11 mouse cellular contexts compared by ENCODE assay signal in the genomic region with DNA sequence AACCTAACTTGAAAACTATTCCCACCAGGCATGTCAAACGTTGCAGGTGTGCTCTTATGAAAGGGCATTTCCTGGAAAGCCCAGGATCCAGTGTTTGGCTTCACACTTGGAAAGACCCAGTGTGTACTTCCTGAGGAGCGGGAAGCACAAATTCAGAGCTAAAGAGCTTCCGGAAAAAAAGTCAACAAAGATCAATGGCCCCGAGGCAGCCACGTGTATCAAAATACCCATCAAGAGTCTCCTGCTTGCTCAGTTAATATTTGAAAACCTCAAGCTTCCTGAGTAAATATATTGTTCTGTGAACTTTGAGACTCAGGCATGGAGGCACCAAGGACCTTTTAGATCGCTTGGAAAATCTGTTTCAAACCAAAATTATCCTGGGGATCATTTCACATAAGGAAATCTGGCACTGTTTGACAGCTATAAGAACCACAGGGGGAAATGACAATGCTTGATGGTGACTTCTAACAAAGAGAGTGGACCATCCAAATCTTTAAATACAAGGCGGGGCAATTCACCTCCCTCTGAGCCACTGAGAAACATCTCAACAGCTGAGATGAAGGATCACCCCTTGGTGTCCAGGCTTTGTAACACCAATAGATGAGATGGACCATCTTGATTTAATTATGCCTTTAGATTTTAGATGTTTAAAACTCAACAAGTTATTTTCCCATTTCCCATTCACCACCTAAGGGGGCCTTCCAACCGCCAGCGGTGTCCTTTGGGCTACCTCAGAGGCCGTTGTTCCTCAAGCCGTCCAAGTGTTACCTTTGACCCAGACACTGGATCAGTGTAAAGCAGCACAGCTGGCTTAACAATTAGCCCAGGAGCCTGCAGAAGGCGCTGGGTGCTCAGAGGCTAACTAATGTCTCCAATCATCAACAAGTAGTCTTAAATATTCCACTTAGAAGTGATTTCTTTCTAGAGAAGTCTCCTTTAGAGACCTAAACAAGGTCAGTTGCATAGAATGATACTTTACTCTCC.
DNase-seq lines count a peak whose midpoint lies in the region; ATAC-seq and TF ChIP-seq lines count a peak whose summit lies in the region.
"Had no signal": no experiment of that assay in that cellular context is flagged by ENCODE, and none has a peak within 500 bp of the region (broad histone marks: within the 10 kb centered on the region; RNA-seq: fewer than 3 reads in every experiment).

No protein-coding gene starts in this region.

- no peaks in the 10 kb centered on the region for H3K9me3 ChIP-seq in liver, embryonic 13.5 days (replicated peaks)
- H3K9me3 ChIP-seq in stomach, embryonic 15.5 days, result no peaks in the 10 kb centered on the region
- H3K9me3 ChIP-seq: limb, embryonic 13.5 days had no signal

- no peak overlapping the region for H3K9ac ChIP-seq in liver, adult 2 months (ENCODE audit: low read depth, low read length)
- H3K9ac ChIP-seq in liver, embryonic 13.5 days, result no peak overlapping the region
- H3K9ac ChIP-seq in stomach, embryonic 15.5 days, result no peak overlapping the region
- H3K9ac ChIP-seq: limb, embryonic 13.5 days had no signal

- no peak overlapping the region for H3K4me2 ChIP-seq in liver, embryonic 13.5 days
- H3K4me2 ChIP-seq in stomach, embryonic 15.5 days, result no peak overlapping the region
- H3K4me2 ChIP-seq: limb, embryonic 13.5 days had no signal

- peak overlapping the region; percentile 1 for H3K27ac ChIP-seq in liver, adult 2 months (replicated peaks; ENCODE audit: insufficient read depth, low read depth, low read length)
- peak overlapping the region; percentile 53 for H3K27ac ChIP-seq in liver, embryonic 13.5 days
- H3K27ac ChIP-seq in stomach, embryonic 15.5 days, result no peak overlapping the region
- H3K27ac ChIP-seq: limb, embryonic 13.5 days had no signal

- H3K27me3 ChIP-seq in liver, adult 2 months (ENCODE audit: control insufficient read depth, insufficient read depth, low read length), result no peaks in the 10 kb centered on the region
- H3K27me3 ChIP-seq in liver, embryonic 13.5 days, result no peaks in the 10 kb centered on the region
- no peaks in the 10 kb centered on the region for H3K27me3 ChIP-seq in stomach, embryonic 15.5 days (replicated peaks)
- H3K27me3 ChIP-seq: limb, embryonic 13.5 days had no signal

- H3K36me3 ChIP-seq in liver, adult 2 months (ENCODE audit: control insufficient read depth, insufficient read depth, low read length), result no peaks in the 10 kb centered on the region
- peaks cover 10% of the 10 kb centered on the region; the same call in 1 of the 2 replicates for H3K36me3 ChIP-seq in liver, embryonic 13.5 days
- H3K36me3 ChIP-seq in stomach, embryonic 15.5 days, result no peaks in the 10 kb centered on the region
- H3K36me3 ChIP-seq: limb, embryonic 13.5 days had no signal

- TF ChIP-seq CTCF in liver, adult 2 months (IDR thresholded peaks at IDR 0.05; ENCODE audit: low read depth, low read length), result no peak

- peaks cover 4% of the 10 kb centered on the region; the same call in 1 of the 2 replicates for H3K79me2 ChIP-seq in liver, adult 2 months (ENCODE audit: control insufficient read depth, insufficient read depth, low read length)

- WGBS in liver, adult 2 months, result 21% methylated on average over 12 of the region's 12 CpGs
- 76% methylated on average over 12 of the region's 12 CpGs for whole genome bisulfite sequencing in liver, embryonic 13.5 days (ENCODE audit: insufficient replicate concordance)
- 68% methylated on average over 12 of the region's 12 CpGs for WGBS in stomach, embryonic 15.5 days

- no peak for TF ChIP-seq POLR2A in liver, adult 2 months (IDR thresholded peaks at IDR 0.05; ENCODE audit: extremely low read depth, insufficient read depth, low read length)

- peaks cover 9% of the 10 kb centered on the region for H3K4me1 ChIP-seq in liver, adult 2 months (ENCODE audit: control insufficient read depth, insufficient read depth, low read length)
- peaks cover 48% of the 10 kb centered on the region for H3K4me1 ChIP-seq in liver, embryonic 13.5 days (replicated peaks)
- 0 out of 2 replicates have a peak, but pooled peaks cover 13% of the 10 kb centered on the region for H3K4me1 ChIP-seq in stomach, embryonic 15.5 days
- H3K4me1 ChIP-seq: limb, embryonic 13.5 days had no signal

- no peak overlapping the region for H3K4me3 ChIP-seq in liver, adult 2 months (ENCODE audit: insufficient read depth, low read depth, low read length)
- H3K4me3 ChIP-seq in liver, embryonic 13.5 days (replicated peaks), result no peak overlapping the region
- no peak overlapping the region for H3K4me3 ChIP-seq in stomach, embryonic 15.5 days (replicated peaks)
- H3K4me3 ChIP-seq: limb, embryonic 13.5 days had no signal

- ATAC-seq in liver, embryonic 13.5 days (ENCODE audit: low read depth), result no peak
- peak; percentile 35 for ATAC-seq in stomach, embryonic 15.5 days (ENCODE audit: insufficient read depth, low FRiP score, low read depth)
- ATAC-seq in monocyte, adult 5-6 weeks (replicated peaks; ENCODE audit: insufficient number of reproducible peaks, low FRiP score, low TSS enrichment, poor library complexity, severe bottlenecking), result no peak

- DNase-seq in liver, adult 2 months (ENCODE audit: extremely low read depth, low read depth, low spot score), result peak; percentile 89
- no peak for DNase-seq in liver
- peak; percentile 64 for DNase-seq in kidney, adult 18-20 months
- DNase-seq in liver, embryonic 13.5 days, result no peak
- DNase-seq in gastrocnemius, adult 18-20 months (ENCODE audit: low spot score), result no peak
- DNase-seq in cerebellum, adult 8-10 months, result no peak
- DNase-seq: gastrocnemius, postnatal 25 days; layer of hippocampus, adult 9-11 months had no signal

Comparison
In these comparisons a context has a peak if more than half of its experiments do, and no peak if none do; other contexts are left out.
1. DNase-seq: peak in liver, adult 2 months (single experiment) and kidney, adult 18-20 months (single experiment); none in liver (single experiment), liver, embryonic 13.5 days (single experiment), gastrocnemius, adult 18-20 months (single experiment) and cerebellum, adult 8-10 months (single experiment).